Comparison of ENCODE assay signal across 25 mouse cellular contexts in the genomic region with DNA sequence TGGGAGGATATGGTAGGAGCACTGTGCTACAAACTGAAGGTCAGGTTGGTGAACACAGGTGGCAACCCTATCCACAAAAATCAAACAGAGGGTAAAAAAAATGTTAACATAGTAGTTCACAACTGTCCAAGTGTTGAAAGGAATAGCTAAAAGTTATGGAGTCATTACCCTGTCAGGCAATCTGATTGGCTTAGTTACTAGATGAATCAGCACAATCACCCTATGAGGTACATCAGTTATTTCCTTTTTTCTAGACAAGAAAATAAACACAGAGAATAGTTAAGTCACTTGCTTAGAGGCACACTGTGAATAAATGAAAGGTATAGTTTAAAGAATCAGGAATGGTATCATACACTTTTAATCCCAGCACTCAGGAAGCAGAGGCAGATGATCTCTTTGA.
"Had no signal": no experiment of that assay in that cellular context is flagged by ENCODE, and none has a peak within 500 bp of the region (broad histone marks: within the 10 kb centered on the region; RNA-seq: fewer than 3 reads in every experiment).

No protein-coding gene starts in this region.

- ATAC-seq: intestine, postnatal 0 days; midbrain, embryonic 13.5 days; midbrain, embryonic 16.5 days had no signal

- H3K9me3 ChIP-seq: kidney, embryonic 15.5 days; limb, embryonic 12.5 days; limb, embryonic 15.5 days; lung, embryonic 15.5 days; megakaryocyte, embryonic 14.5 days; midbrain, embryonic 10.5 days; midbrain, embryonic 13.5 days; neural tube, embryonic 13.5 days had no signal

- H3K4me2 ChIP-seq: kidney, embryonic 15.5 days; limb, embryonic 12.5 days; limb, embryonic 15.5 days; lung, embryonic 15.5 days; midbrain, embryonic 13.5 days; neural tube, embryonic 13.5 days had no signal

- DNase-seq: kidney, adult 8-10 months; kidney, postnatal 10 days; kidney, postnatal 36 days; layer of hippocampus, postnatal 36 days; left cerebral cortex, postnatal 4 days; lung, postnatal 14 days; lung, postnatal 4 days; right cerebral cortex, adult 18-20 months; right cerebral cortex, postnatal 14 days; right cerebral cortex, postnatal 4 days; thymus, adult 2 months; thymus, postnatal 25 days had no signal

- H3K4me3 ChIP-seq: kidney, embryonic 15.5 days; left cerebral cortex, adult 2 months; limb, embryonic 12.5 days; limb, embryonic 15.5 days; lung, embryonic 15.5 days; megakaryocyte, embryonic 14.5 days; midbrain, embryonic 10.5 days; midbrain, embryonic 13.5 days; myocyte; neural tube, embryonic 13.5 days had no signal

- H3K9ac ChIP-seq: kidney, embryonic 15.5 days; limb, embryonic 12.5 days; limb, embryonic 15.5 days; lung, embryonic 15.5 days; midbrain, embryonic 13.5 days; neural tube, embryonic 13.5 days had no signal

- H3K36me3 ChIP-seq: kidney, embryonic 15.5 days; limb, embryonic 12.5 days; limb, embryonic 15.5 days; lung, embryonic 15.5 days; midbrain, embryonic 13.5 days; neural tube, embryonic 13.5 days had no signal

- H3K4me1 ChIP-seq: kidney, embryonic 15.5 days; limb, embryonic 12.5 days; limb, embryonic 15.5 days; midbrain, embryonic 10.5 days; midbrain, embryonic 13.5 days; neural tube, embryonic 13.5 days had no signal

- H3K27ac ChIP-seq: kidney, embryonic 15.5 days; left cerebral cortex, adult 2 months; limb, embryonic 12.5 days; limb, embryonic 15.5 days; lung, embryonic 15.5 days; midbrain, embryonic 10.5 days; midbrain, embryonic 13.5 days; neural tube, embryonic 13.5 days; stomach, postnatal 0 days had no signal

- H3K27me3 ChIP-seq: kidney, embryonic 15.5 days; limb, embryonic 12.5 days; limb, embryonic 15.5 days; lung, embryonic 15.5 days; megakaryocyte, embryonic 14.5 days; midbrain, embryonic 13.5 days; neural tube, embryonic 13.5 days had no signal
